Mouse (Mus musculus) left cerebral cortex, postnatal 25 days (tissue): ENCODE data around the gene Eci1. TPM values are rescaled to one million over a fixed set of nuclear protein-coding genes. Genes with fewer than 3 reads are reported as not detected.
"Not testable (repeated sequence)": the region's sequence is repeated elsewhere in the genome, so short reads cannot be mapped to it uniquely, and the experiment has no call there.

ENCODE experiments used
- DNase-seq, 2 experiments: peaks; one replicate each; pipeline ENCODE4 v3.0.0; 2022; ENCODE audit warnings: low spot score in 2 of 2, mixed read lengths in 1 of 2
- intact Hi-C: fragments of 180-260 bp; cut with DNase I; formaldehyde crosslinking; loops from one replicate; pipeline ENCODE4 v1.15.1; 2025
- total RNA-seq, 2 experiments: library from RNA; stranded (reverse); gene quantifications; 2 replicates each; pipeline ENCODE4 v1.2.3; 2021

The Eci1 gene
- 10 to 100 TPM; 21.4 to 28.1 TPM for total RNA-seq

DNA sequence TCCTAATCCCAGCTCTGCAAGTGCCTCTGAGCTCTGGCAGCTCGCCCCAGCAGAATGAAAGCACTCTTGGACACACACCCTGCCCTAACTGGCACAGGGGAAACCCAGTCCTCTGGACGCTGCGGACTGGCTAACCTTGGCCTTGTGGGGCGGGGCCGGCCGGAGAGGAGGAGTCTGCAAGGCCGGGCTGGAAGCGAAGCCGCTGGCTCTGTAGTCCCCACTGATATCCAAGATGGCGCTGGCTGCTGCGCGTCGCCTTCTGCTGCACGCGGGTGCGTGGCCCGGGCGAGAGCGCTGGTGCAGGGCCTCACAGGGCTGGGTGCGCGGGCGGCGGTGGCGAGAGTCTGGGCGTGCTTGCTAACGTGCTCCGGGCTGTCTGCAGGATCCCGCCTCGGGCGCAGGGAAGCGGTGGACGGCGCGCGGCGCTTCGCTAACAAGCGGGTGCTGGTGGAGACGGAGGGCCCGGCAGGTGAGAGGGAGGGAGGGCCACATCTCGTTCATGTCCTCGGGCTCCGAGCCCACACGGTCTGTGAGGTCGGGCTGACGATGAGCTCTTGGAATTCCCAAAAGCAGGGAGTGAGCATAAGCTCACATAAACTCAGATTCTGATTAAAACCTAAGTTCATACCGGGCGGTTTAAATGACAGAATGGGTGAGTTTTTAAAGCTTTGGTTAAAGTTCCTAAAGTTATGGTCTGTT lies at the start of gene Eci1:
TSS of gene Eci1 (plus strand) at position 171 of the 699 bp plus-strand sequence.
- intact Hi-C loops, result no loop called here

GRCm38 (mm10) chr17:24378496-24378895 lies 47.9 kb upstream of the Eci1 start:
- intact Hi-C loops, result no loop called here
- DNase-seq, result no peak

More for the DNA sequence above, at the start of gene Eci1:
- DNase-seq, result peak; percentile 88 to 93

GRCm38 (mm10) chr17:24383789-24384188 lies 42.7 kb upstream of the Eci1 start:
- intact Hi-C loops, result no loop called here
- DNase-seq, result no peak

DNA sequence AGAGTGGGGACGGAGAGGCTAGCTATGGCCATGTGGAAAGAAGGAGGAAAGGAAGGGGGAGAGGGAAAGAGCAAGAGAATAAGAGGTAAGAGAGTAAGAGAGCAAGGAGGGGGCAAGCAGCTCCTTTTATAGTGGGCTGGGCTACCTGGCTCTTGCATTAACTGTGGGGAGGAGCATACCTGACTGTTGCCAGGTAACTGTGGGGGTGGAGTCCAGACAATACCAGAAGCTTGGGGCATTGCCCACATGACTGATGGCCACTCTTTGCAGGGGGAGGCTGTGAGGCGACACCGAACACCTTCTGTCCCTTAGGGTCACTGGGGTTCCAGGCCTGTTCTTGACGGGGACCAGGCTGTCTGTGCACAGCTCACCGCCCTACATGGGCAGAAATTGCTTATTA lies 37.7 kb upstream of the Eci1 start:
- DNase-seq, result no peak
- intact Hi-C loops, result no loop called here

DNA sequence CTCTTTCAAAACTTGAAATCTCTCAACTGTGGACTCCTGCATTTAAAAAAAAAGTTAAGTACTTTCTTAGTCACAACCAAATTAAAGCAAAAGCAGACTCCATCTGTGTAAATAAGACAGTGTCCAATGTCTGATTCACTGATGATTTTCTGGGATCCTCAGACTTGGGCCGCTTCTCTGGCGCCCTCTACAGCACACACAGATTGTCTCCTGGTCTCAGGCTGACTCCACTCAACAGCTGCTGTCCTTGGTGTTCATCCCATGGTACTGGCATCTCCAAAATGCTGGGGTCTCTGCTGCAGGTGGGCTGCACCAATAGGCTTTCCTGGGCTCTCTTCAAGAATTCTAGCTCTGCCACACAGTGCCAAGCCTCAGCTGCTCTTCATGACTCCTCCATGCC lies 36.6 kb upstream of the Eci1 start:
- intact Hi-C loops, result loop anchor here (2.0 to 5.0 kb wide), 2 partner anchors 217 to 238 kb away; partner anchors contain the start of gene Pdpk1
- peak; percentile 41 to 50 for DNase-seq

- DNase-seq, result no peak
- intact Hi-C loops, result loop anchor here (2.0 to 5.0 kb wide), 2 partner anchors 218 to 239 kb away; partner anchors contain the start of gene Pdpk1
Observed at GRCm38 (mm10) chr17:24391149-24391548, 35.3 kb upstream of the Eci1 start.

GRCm38 (mm10) chr17:24393527-24393926 lies 32.9 kb upstream of the Eci1 start:
- intact Hi-C loops, result loop anchor here (5.0 kb wide), 1 partner anchor 241 kb away; the partner anchor contains the start of gene Pdpk1
- DNase-seq, result no peak

DNA sequence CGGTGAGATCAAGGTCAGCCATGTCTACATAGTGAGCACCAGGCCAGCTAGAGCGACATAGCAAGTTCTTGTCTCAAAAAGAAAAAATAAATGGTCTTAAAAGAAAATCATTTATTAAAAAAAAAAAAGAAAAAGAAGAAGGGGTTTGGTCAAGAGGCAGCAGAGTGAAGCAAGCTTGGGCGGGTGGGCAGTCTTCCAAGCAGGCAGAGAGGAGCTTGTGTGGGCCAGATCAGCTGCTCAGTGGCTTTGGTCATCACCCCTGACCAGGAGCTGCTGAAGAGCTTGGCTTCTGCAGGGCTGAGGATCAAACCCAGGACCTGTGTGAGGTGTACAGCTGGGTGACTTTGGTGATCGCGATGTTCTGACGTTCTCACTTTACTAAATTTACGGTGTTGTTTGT lies 32.0 kb upstream of the Eci1 start:
- no peak for DNase-seq
- intact Hi-C loops, result loop anchor here (5.0 kb wide), 1 partner anchor 242 kb away; the partner anchor contains the start of gene Pdpk1

DNA sequence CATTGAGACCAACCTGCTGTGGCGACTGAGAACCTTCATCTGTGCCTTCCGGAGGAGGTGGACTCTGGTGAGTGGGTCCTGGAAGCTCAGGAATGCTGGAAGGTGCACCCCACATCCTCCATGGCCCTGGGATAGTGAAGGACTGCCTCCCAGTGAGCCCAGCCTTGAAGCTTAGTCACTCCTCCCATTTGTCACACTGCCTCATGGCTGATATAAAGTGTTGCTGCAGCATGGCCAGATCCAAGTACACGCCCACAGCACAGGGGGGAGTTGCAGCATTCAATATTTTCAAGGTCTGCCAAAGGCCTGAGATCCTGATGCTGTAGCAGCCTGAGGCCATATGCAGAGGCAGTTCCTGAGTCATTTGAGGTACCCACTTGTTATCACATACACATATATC lies 24.1 kb upstream of the Eci1 start:
- DNase-seq, result peak in 1 of 2 experiments; percentile 41
- intact Hi-C loops, result no loop called here

DNA sequence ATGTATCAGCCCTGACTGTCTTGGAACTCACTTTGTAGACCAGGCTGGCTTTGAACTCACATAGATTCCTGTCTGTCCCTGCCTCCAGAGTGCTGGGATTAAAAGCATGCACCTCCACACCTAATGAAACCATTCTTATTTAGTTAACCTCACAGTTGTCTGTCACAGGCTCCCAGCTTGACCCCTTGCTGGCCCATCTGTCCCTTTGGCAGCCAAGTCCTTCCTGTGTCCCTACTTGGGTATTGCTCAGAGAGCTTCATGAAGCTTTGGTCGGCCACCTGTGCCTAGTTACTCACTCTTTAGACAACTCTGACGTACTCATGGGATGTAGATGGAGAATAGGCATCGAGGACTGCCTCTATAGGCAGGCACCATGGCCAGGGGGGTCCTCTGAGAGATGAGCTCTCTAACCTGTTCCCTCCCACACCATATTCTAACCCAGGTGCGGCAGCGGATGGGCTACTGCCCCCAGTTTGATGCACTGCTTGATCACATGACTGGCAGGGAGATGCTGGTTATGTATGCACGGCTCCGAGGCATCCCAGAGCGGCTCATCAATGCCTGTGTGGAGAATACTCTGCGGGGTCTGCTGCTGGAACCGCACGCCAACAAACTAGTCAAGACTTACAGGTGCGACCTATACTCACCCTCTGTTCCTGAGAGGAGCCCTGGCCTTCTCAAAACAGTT lies 19.2 kb upstream of the Eci1 start:
- DNase-seq, result no peak
- intact Hi-C loops, result no loop called here

GRCm38 (mm10) chr17:24413557-24414211 lies 12.8 kb upstream of the Eci1 start:
- no peak for DNase-seq
- intact Hi-C loops, result no loop called here

GRCm38 (mm10) chr17:24414230-24414976 lies 12.0 kb upstream of the Eci1 start, which contains the start of gene Rnps1:
Gene Rnps1, plus strand, starts transcription at chr17:24414565.
- intact Hi-C loops, result no loop called here
- peak; percentile 91 to 96 for DNase-seq

DNA sequence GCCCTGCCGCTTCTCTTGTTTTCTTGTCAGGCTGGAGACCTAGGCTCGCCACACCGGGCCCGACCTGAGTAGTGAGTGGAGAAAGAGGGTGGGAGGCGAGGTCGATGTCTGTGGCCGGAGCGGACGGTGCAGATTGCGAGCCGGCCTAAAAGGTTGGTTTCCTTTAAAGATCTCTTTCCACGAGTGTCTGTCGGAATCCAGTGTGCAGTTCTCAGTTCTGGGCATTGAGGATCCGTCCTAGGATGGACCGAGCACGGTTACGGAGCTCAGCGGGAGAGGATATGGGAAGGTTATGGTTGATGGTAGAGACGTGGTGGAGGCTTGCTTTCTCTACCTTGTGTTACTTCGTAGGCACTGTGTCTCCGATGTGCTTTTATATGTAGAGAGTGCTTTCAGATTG lies 11.4 kb upstream of the Eci1 start:
- DNase-seq, result no peak
- intact Hi-C loops, result loop anchor here (5.0 kb wide), 1 partner anchor 37 kb away; no protein-coding TSS in a partner anchor

- intact Hi-C loops, result loop anchor here (5.0 kb wide), 1 partner anchor 36 kb away; no protein-coding TSS in a partner anchor
- no peak for DNase-seq
Observed at GRCm38 (mm10) chr17:24416051-24416652, 10.3 kb upstream of the Eci1 start.

DNA sequence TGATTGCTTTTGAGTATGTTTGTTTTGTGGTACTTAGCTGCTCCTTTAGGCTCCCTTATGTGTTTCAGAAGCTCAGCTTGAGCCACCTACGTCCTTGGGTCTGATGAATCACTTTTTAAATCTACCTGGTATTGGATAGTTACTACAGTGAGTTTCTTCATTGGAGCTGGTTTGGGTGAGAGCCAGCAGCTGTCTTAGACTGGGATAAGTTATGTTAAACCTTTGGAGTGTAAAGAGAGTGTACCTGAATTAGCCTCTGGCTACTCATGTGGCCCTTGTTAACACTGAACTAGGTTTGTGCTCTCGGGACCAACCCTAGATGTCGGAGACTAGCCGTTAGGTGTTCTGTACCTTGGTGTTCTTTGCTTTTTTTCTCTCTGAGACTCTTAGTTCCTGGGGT lies 3.3 kb upstream of the Eci1 start:
- no peak for DNase-seq
- intact Hi-C loops, result no loop called here

GRCm38 (mm10) chr17:24424489-24424888 lies 2.0 kb upstream of the Eci1 start:
- DNase-seq, result no peak
- intact Hi-C loops, result no loop called here

DNA sequence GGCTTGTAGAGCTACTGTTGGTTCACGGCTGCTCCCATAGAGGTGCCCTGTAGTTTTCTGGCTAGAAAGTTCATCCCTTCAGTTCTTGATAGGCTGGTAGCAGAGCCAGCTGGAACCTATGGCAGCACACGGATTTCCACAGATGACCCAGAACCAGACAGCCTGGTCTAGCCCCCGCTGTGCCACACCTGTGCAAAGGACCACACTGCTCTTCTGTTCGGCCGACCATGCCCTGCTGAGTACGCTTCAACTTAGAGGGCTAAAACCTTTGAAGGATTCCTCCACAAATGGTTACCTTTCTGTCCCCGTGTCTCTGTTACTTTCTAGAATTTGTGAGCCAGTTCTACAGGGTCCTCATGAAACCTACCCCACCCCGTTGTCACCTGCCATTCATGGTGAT lies 1.1 kb upstream of the Eci1 start:
- DNase-seq, intact Hi-C loops: not testable (repeated sequence)

DNA sequence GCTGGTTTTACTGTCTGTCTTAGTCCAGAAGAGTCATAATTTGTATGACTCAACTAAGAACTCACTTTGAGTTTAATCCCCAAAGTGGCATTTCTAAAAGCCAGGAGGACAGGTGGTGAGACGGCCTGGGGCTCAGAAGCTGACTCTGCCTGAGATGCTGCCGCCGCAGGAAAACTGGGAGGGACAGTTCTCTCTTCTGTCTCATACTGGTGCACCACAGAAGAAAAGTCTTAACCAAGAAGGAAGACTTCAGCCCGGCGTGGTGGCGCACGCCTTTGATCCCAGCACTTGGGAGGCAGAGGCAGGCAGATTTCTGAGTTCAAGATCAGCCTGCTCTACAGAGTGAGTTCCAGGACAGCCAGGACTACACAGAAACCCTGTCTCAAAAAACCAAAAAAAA lies 536 bp upstream of the Eci1 start:
- intact Hi-C loops, result no loop called here
- DNase-seq, result no peak

DNA sequence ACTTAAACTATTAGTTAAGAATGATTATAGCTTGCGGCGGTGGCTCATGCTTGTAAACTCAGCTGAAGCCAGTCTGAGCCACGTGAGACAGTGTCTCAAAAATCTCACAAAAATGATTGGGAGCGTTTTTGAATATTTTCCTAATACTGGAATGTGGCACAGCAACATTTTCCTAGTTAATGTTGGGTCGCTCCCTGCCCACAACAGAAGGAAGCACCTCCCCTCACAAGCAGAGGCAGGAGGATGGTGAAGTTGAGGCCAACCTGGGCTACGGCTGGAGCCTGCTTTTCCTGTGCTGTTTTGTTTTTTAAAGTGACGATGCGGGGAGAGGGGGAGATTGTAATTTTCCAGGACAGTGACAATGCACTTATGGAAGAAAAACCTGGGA lies 723 bp downstream of the Eci1 start:
- intact Hi-C loops, result no loop called here
- DNase-seq, result no peak
